Mouse (Mus musculus): Measurements from ENCODE around the gene Klrb1b.
"Not testable (repeated sequence)": the region's sequence is repeated elsewhere in the genome, so short reads cannot be mapped to it uniquely, and the experiment has no call there.

Gene Klrb1b

GRCm38 (mm10) chr6:128798772-128799143, 27.4 kb downstream of the Klrb1b start:
- DNase-seq, result peak; percentile 78

DNA sequence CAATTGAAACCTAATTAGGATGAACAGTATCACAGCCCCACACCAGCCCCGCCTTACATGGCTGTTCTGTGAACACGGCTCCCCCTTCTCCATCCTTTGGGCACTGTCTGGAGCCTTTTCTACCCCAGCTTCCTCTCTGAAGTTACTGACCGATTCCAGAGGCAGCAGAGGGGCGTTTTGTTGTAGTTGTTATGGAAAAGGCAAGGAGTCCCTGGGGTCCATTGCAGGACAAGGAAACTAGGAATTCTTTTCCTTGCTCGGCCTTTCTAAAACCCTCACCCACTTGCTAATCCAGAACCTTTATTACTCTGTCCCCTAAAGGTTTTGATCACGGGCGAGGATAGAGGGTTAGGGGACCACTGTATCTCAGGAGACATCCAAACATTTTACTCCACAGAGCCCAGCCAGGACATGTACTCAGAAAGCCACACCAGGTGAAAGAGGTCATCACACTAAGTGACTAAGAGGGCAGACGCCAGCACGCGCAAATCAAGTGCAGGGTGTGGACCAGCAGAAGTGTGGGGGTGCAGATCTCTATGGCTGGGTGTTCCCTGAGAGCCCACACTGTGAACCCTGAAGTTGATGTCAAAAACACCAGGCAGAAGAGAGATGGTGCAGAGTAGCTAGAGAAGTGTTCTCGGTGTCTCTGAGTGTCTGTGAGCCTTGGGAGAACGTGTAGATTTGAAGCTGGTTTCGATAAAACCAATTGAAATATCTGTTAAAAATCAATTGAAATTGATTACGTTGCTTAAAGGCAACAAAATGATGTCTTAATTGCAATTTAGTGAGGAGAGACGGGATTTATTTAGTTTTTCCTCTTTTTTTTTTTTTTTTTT, 28.0 kb downstream of the Klrb1b start:
- DNase-seq, result peak; percentile 39

- DNase-seq, result no peak
Measured at GRCm38 (mm10) chr6:128797185-128797905, 28.8 kb downstream of the Klrb1b start.

GRCm38 (mm10) chr6:128796321-128796955, 29.7 kb downstream of the Klrb1b start:
- peak; percentile 35 for DNase-seq

DNA sequence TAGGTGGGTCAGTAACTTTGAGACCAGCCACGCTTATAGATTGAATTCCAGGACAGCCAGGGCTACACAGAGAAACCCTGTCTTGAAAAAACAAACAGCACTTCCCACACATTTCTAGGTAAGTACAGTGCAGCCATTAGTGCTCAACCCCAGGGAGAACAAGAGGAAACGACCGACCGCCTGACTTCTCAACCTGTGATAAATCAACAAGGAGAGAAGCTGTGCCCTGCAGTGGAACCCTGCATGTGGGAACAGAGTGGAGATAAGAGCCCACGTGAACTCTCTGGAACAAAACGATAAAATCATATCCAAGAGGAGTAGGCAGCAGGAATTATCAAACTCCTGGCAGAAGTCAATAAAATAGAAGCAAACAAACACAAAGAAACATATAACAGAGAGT, 32.4 kb downstream of the Klrb1b start:
- DNase-seq, result no peak

GRCm38 (mm10) chr6:128790491-128790994, 35.6 kb downstream of the Klrb1b start:
- not testable (repeated sequence) for DNase-seq

DNA sequence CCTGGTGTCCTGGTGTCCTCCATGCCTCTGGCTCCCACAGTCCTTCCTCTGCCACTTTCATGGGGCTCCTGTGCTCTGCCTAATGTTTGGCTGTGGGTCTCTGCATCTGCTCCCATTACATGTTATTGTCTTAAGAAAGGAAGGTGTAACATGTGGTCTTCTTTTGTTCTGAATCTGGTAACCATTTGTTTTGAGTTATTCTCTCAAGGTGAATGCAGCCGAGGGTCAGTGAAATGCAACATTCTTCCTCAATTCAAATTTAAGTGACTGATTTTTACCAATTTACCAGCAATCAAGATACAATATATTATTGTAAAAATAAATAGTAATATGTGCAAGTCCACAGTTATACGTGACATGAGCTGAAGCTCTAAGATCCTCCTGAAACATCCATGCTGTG, 37.0 kb downstream of the Klrb1b start, which contains the start of gene Klrb1c:
Gene Klrb1c, minus strand, starts transcription at position 101 of the 400 bp plus-strand sequence.
- no peak for DNase-seq

DNA sequence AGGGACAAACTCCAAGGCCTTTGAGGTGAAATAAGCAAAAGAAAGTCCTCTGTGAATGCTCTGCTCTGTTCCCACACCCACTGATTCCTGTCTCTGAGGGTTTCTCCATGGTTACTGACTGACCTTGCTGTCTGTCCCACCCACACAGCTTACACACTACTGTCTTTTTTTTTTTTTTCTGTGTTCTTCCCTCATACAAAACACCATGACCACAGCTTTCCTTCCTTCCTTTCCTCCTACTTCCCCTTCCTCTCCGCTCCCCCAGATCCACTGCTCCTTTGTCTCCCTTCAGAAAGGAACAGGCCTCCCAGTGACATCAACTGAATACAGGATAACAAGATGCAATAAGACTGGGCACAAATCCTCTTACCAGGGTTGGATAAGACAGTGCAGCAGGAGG, 37.6 kb downstream of the Klrb1b start:
- no peak for DNase-seq

GRCm38 (mm10) chr6:128786396-128786795, 39.7 kb downstream of the Klrb1b start:
- not testable (repeated sequence) for DNase-seq

DNA sequence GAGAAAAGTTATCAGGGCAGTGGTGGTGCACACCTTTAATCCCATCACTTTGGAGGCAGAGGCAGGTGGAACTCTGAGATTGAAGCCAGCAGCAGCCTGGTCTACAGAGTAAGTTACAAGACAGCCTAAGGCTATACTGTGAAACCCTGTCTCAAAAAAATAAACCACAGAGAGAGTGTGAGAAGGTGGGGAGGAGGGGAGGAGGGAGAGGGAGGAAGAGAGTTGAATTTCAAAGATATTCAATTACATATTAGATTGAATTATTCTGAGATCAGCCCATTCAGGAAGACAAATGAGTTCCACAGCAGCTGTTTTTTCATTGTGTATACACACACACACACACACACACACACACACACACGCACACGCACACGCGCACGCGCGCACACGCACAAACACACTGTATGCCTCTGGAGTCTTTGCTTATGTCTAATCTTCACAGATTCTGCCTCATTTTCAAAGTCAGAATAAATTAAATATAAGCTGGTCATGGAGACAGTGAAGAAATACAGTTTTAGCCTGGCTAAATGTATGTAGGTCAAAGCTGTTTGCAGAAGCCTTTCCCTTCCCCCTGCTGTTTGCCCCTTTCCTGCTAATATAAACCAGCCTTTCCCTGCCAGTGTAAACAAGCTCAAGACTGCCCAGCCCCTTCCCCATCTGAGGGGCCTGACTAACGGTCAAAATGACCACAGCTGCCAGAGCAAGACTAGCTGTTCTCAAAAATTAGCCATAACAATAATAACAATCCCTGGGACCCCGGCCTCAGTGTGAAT, 56.5 kb downstream of the Klrb1b start:
- DNase-seq, result no peak

DNA sequence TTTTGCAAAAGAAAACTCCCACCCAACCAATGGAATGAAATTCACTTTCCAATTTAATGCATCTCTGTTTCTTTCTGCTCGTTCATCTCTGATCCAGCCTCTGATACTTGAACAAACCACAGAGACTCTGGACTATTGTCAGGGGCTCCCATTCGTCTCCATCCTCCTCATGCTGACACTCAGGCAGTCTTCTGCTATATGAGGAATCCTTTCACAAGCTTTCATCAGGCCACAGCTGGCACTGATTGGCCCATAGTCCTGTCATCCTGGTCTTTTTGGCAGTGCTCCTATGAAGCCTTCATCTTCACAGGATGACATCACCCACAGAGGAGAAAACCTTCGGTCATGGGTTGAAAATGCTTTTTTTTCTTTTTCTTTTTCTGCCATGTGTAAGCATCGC, 58.1 kb downstream of the Klrb1b start:
- no peak for DNase-seq

DNA sequence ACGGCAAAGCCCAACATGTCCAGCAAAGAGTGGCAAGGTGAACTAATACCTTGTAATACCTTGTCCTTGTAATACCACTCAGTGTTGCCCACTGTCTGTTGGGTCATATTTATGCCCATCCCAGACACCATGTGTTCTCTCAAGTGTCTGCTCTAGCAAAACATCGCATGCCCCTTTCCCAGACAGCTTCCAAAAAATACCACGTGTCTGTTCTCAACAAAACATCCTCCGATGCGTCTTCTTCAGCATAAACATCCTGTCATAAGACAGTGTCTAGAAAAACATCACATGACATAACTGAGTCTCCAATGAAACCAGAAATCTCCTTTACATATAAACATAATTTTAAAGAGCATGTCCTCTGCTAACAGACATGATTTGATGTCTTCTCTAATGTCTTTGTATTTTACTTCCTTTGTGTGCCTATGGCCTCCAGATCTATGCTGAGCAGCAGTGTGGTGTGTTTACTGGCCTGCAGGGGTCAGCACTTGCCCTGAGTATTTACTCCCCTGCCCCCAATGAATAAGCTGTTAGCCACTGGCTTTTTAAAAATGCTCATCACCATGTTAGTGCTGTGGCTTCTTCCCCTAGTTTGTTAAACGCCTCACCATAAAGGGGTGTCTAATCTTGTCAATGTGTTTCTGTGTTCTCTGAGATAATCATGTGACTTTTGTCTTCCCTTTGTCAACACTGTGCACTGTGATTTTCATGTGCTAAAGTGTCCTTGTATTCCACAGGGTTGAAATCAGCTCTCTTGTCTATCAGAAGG, 59.5 kb downstream of the Klrb1b start:
- DNase-seq, result peak; percentile 74

- DNase-seq, result no peak
Measured at GRCm38 (mm10) chr6:128765211-128765610, 60.9 kb downstream of the Klrb1b start.

DNA sequence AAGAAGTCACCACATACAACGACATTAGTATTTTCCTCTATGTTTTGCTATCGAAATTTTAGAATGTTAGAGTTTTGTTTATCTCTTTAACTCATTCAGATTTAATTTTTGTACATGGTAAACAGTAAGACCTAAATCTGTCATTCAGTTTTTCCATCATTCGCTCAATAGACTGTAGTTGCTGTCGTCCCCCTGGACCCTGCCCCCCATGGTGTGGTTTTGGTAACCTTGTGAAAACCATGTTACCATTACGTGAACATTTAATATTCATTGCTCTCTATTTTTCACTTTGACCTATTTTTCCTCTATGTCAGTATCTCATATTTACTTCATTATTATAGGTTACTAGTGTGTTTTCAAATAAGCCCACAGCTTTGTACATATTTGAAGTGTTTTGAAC, 61.5 kb downstream of the Klrb1b start:
- no peak for DNase-seq

DNA sequence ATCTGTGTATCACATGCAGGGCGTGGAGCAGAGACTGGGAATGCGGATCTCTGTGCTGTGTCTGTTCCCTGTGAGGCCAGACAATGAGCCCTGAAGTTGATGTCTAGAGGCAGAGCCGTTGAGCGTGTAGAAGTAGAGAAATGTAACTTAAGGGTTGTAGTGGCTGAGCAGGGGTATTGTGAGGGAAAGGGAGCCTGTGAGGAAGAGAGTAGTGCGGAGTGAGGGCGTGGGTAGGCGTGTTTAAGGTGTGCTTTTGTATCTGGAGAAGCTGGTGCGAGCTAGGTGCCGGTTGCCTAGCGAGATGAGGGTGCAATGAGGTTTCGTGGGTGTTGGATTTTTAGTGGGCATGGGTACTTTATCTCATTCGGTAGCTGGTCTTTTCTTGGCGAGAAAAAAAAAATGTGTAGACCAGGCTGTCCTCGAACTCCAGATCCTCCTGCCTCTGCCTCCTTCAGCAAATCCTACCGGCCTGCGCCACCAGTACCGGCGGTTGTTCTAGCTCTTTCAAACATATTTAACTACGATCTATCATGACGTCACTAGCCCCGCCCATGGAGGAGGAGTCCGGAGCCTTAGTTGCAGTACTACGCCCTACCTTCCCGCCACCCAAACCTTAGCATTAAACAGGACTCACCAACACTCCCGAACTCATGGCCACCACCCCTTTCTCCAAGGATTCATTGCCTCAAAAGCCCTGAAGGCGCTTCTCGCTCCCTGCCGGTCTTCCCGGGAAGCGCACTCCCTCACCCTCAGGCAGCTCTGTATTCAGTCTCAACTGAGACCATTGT, 62.2 kb downstream of the Klrb1b start:
- peak; percentile 89 for DNase-seq

Measured in thymus, postnatal 4 days (tissue).